Mouse (Mus musculus): Measurements from ENCODE around the gene Gm8947. TPM values are rescaled to one million over a fixed set of nuclear protein-coding genes. Genes with fewer than 3 reads are reported as not detected.
A peak's percentile ranks its signal among the peaks of the same experiment; 100 is the strongest.
"Not testable (repeated sequence)": the region's sequence is repeated elsewhere in the genome, so short reads cannot be mapped to it uniquely, and the experiment has no call there.

Gm8947 gene
- total RNA-seq, 2 experiments from 2014 or later = 0.18 to 0.85 TPM

GRCm38 (mm10) chr1:151178505-151179083 is 13.6 kb upstream of the Gm8947 start:
- ATAC-seq (ENCODE audit: poor library complexity, severe bottlenecking) = no peak

GRCm38 (mm10) chr1:151180167-151180566 is 12.0 kb upstream of the Gm8947 start:
- ATAC-seq (ENCODE audit: poor library complexity, severe bottlenecking) = no peak

DNA sequence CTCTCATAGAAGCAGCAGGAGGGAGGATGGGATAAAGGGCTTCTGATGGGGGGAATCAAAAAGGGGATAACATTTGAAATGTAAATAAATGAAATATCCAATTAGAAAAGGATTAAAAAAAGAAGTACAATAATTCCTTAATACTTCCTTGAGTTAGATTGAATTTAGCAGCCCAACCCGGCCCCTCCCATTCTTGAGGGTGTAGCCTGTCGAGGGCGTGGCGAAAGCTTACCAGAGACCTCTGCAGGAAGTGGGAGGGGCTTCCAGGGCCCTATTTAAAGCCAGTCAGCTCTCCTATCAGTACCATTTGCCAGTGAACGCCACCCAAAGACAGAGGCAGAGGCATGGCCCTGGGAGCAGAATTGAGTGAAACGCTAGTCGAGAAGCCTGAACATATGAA is 9.9 kb upstream of the Gm8947 start, which contains the start of gene Gm47985:
Gene Gm47985 (plus strand): TSS at position 272 of the 400 bp plus-strand sequence.
- ATAC-seq (ENCODE audit: poor library complexity, severe bottlenecking) = 0 out of 2 replicates have a peak, but pooled peaks have one; percentile 38

GRCm38 (mm10) chr1:151186186-151186585 is 6.0 kb upstream of the Gm8947 start:
- 0 out of 2 replicates have a peak, but pooled peaks have one; percentile 21 for ATAC-seq (ENCODE audit: poor library complexity, severe bottlenecking)

GRCm38 (mm10) chr1:151186879-151187424 is 5.2 kb upstream of the Gm8947 start:
- not testable (repeated sequence) for ATAC-seq (ENCODE audit: poor library complexity, severe bottlenecking)

DNA sequence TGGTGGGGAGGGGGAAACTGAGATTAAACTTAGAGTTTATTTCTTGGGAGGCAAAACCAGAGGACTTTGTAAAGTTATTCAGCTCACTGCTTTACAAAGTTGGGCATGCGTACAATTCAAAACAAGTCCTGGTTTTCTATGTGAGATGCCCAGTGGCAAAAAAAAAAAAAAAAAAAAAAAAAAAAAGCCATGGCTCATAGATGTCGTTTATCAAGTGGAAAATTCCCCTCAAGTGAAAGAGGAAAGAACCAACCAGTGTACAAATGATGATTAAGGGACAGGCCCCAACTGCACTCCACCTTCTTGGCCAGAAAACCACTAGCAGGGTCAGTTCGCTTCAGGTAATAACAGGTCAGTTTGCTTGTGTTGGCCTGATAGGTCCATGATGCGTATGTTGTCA is 3.7 kb upstream of the Gm8947 start:
- ATAC-seq (ENCODE audit: poor library complexity, severe bottlenecking) = no peak

GRCm38 (mm10) chr1:151192739-151193138 is 563 bp downstream of the Gm8947 start:
- not testable (repeated sequence) for ATAC-seq (ENCODE audit: poor library complexity, severe bottlenecking)

DNA sequence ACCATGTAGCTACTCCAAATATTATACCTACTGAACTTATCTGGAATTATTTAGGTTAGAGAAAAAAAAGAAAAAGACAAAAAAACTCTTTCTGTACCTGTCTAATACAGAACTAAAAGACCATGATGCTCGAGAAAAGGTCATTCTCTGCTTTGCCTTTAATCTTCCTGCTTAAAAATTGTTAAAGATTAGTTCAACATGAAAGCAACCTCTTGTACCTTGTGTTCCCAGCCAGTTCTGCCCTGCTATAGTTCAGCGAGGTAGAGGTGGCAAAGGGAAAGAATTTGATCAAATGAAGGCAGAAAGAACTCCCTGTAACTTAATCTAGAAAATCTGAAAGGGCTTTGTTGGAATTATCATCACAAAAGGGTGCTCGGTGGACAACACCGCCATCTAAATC is 3.8 kb downstream of the Gm8947 start:
- not testable (repeated sequence) for ATAC-seq (ENCODE audit: poor library complexity, severe bottlenecking)

DNA sequence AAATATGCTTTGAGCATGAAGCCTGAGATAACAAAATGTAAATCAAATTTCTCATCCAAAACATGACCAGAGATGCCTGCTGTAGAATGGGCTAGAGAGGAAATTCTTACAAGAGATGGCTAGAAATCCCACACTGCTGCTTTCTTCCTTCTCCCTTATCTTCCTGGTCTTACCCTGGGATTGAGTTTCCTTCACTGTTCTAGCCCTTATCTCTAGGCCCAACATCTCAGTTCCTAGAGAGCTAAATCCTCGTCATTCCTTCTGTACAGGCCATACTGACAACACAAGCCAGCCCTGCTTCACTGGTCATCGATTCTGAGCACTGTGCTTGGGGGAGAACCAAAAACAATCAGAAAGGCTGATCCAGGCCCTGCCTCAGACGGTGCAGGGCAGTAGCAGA is 4.5 kb downstream of the Gm8947 start:
- not testable (repeated sequence) for ATAC-seq (ENCODE audit: poor library complexity, severe bottlenecking)

DNA sequence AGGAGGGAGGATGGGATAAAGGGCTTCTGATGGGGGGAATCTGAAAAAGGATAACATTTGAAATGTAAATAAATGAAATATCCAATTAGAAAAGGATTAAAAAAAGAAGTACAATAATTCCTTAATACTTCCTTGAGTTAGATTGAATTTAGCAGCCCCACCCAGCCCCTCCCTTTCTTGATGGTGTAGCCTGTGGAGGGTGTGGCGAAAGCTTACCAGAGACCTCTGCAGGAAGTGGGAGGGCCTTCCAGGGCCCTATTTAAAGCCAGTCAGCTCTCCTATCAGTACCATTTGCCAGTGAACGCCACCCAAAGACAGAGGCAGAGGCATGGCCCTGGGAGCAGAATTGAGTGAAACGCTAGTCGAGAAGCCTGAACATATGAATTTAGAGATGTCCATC is 5.9 kb downstream of the Gm8947 start, which contains the start of gene Gm47995:
Gene Gm47995 (plus strand): TSS at position 329 of the 400 bp plus-strand sequence.
- ATAC-seq (ENCODE audit: poor library complexity, severe bottlenecking) = not testable (repeated sequence)

GRCm38 (mm10) chr1:151200620-151201019 is 8.4 kb downstream of the Gm8947 start:
- not testable (repeated sequence) for ATAC-seq (ENCODE audit: poor library complexity, severe bottlenecking)

- 0 out of 2 replicates have a peak, but pooled peaks have one; percentile 23 for ATAC-seq (ENCODE audit: poor library complexity, severe bottlenecking)
Measured at GRCm38 (mm10) chr1:151202771-151203170, 10.6 kb downstream of the Gm8947 start.

GRCm38 (mm10) chr1:151203818-151204217 is 11.6 kb downstream of the Gm8947 start, which contains the start of gene 3110040M04Rik:
3110040M04Rik (plus strand) TSS chr1:151204121.
- not testable (repeated sequence) for ATAC-seq (ENCODE audit: poor library complexity, severe bottlenecking)

GRCm38 (mm10) chr1:151208493-151208892 is 16.3 kb downstream of the Gm8947 start:
- 0 out of 2 replicates have a peak, but pooled peaks have one; percentile 35 for ATAC-seq (ENCODE audit: poor library complexity, severe bottlenecking)

DNA sequence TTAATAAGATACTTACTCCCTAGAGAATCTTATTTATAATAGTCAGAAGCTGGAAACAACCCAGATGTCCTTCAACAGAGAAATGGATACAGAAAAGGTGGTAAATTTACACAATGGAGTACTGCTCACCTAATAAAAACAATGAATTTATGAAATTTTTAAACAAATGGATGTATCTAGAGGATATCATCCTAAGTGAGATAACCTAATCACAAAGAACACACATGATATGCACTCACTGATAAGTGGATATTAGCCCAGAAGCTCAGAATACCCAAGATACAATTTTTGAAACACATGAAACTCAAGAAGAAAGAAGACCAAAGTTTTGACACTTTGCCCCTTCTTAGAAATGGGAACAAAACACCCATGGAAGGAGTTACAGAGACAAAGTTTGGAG is 16.8 kb downstream of the Gm8947 start:
- not testable (repeated sequence) for ATAC-seq (ENCODE audit: poor library complexity, severe bottlenecking)

GRCm38 (mm10) chr1:151209824-151210355 is 17.7 kb downstream of the Gm8947 start, which contains the start of gene Gm47996:
Gm47996 (plus strand) TSS chr1:151210131.
- 0 out of 2 replicates have a peak, but pooled peaks have one; percentile 38 for ATAC-seq (ENCODE audit: poor library complexity, severe bottlenecking)

GRCm38 (mm10) chr1:151211666-151212065 is 19.5 kb downstream of the Gm8947 start:
- ATAC-seq (ENCODE audit: poor library complexity, severe bottlenecking) = not testable (repeated sequence)

GRCm38 (mm10) chr1:151214862-151215261 is 22.7 kb downstream of the Gm8947 start:
- peak; percentile 77 for ATAC-seq (ENCODE audit: poor library complexity, severe bottlenecking)

- no peak for ATAC-seq (ENCODE audit: poor library complexity, severe bottlenecking)
Measured at GRCm38 (mm10) chr1:151215985-151216384, 23.8 kb downstream of the Gm8947 start.

- no peak for ATAC-seq (ENCODE audit: poor library complexity, severe bottlenecking)
Measured at GRCm38 (mm10) chr1:151216417-151216816, 24.2 kb downstream of the Gm8947 start.

- ATAC-seq (ENCODE audit: poor library complexity, severe bottlenecking) = peak; percentile 54
Measured at GRCm38 (mm10) chr1:151219045-151219444, 26.9 kb downstream of the Gm8947 start.

- ATAC-seq (ENCODE audit: poor library complexity, severe bottlenecking) = no peak
Measured at GRCm38 (mm10) chr1:151220098-151220497, 27.9 kb downstream of the Gm8947 start.
